Mouse (Mus musculus) ES-E14 (cell line): ENCODE data around the gene Col3a1.

Experiments used
- CHD2 ChIP-seq: IDR thresholded peaks from 2 replicates; pipeline ENCODE4 v1.6.1; 2014; ENCODE audit warnings: mild to moderate bottlenecking, low read depth, low read length, inconsistent platforms
- HCFC1 ChIP-seq: IDR thresholded peaks from 2 replicates; pipeline ENCODE4 v1.6.1; 2012; ENCODE audit warnings: low read length, inconsistent platforms, borderline replicate concordance; ENCODE audit not compliant: insufficient read depth
- MAFK ChIP-seq: IDR thresholded peaks from 2 replicates; pipeline ENCODE4 v1.6.1; 2014; ENCODE audit warnings: mild to moderate bottlenecking, low read depth, low read length, inconsistent platforms; ENCODE audit not compliant: insufficient read depth
- ZC3H11A ChIP-seq: IDR thresholded peaks from 2 replicates; pipeline ENCODE4 v1.6.1; 2012; ENCODE audit warnings: low read depth, mild to moderate bottlenecking, inconsistent platforms, low read length, borderline replicate concordance
- ZNF384 ChIP-seq: IDR thresholded peaks from 2 replicates; pipeline ENCODE4 v1.6.1; 2012; ENCODE audit warnings: low read depth, low read length, inconsistent platforms

GRCm38 (mm10) chr1:45287954-45288353 lies 23.4 kb upstream of the Col3a1 start:
- TF ChIP-seq CHD2: no peak
- TF ChIP-seq ZC3H11A: no peak
- TF ChIP-seq HCFC1: no peak
- TF ChIP-seq MAFK: no peak
- no peak for TF ChIP-seq ZNF384
